8 mouse cellular contexts compared by ENCODE assay signal in the genomic region with DNA sequence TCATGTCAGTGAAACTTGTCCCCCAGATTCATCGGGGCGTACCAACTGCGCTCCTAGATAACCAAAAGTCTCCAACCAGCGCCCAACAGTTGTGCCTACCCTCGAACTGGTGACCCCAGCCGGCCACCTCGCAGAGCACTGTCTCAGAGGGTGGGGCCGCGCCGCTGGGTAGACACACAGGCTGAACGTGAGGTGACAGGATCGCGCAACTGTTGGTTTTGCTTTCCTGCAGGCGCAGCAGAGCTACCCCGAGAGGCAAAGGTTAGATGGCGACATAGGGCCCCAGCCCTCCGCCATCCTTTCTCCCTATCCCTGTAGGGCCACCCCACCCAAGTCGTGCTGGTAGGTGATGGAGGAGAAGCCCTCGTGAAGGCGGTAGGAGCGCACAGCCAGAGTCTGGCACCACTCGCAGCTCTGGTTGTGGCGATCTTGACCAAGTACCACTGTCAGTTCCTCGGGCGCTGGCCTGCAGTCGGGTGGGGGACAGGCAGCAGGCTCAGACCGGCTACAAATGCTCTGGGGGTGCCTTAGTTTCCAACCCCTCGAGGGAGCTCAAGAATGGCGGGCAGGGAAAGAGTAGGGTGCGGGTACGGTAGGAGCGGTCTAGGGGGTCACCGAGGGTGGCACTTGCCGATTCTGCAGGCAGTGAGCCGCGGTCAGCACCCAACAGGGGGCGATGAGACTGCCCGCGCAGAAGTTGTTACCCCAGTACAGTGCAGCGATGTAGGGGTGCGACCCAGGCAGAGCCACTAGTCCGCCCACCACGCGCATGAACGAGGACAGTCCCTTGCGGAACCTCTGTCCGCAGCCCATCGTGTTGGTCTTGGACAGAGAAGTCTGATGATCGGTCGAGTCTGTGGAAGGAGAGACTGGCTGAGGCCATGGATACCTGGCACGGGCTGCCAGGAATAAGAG. TPM values are rescaled to one million over a fixed set of nuclear protein-coding genes. Genes with fewer than 3 reads are reported as not detected.
DNase-seq lines count a peak whose midpoint lies in the region; ATAC-seq lines count a peak whose summit lies in the region.

No protein-coding gene starts in this region.

- H3K27ac ChIP-seq in limb, embryonic 10.5 days: no peak overlapping the region
- H3K27ac ChIP-seq in neural tube, embryonic 15.5 days (replicated peaks): no peak overlapping the region

- 0 out of 2 replicates have a peak overlapping the region, but pooled peaks have one; percentile 32 for H3K9ac ChIP-seq in neural tube, embryonic 15.5 days (replicated peaks)

- peaks cover 22% of the 10 kb centered on the region for H3K4me1 ChIP-seq in limb, embryonic 10.5 days
- peaks cover 24% of the 10 kb centered on the region for H3K4me1 ChIP-seq in neural tube, embryonic 15.5 days

- ATAC-seq in CD4-positive, CD25-positive, alpha-beta regulatory T cell, adult 4 months: no peak
- ATAC-seq in neural tube, embryonic 15.5 days (ENCODE audit: low FRiP score): peak; percentile 36; the same call in 1 of the 2 replicates

- 0 out of 2 replicates have a peak overlapping the region, but pooled peaks have one; percentile 0 for H3K4me3 ChIP-seq in limb, embryonic 10.5 days
- peak overlapping the region; percentile 29; the same call in 1 of the 2 replicates for H3K4me3 ChIP-seq in neural tube, embryonic 15.5 days (replicated peaks)

- DNase-seq in CD4-positive, CD25-positive, alpha-beta regulatory T cell, adult 2 months (ENCODE audit: low read depth, low spot score): peak; percentile 41
- DNase-seq in right cerebral cortex, postnatal 14 days: peak; percentile 14
- DNase-seq in right cerebral cortex, postnatal 25 days: no peak
- no peak for DNase-seq in limb, embryonic 10.5 days (ENCODE audit: low spot score)
- DNase-seq in urinary bladder, adult 18-20 months (ENCODE audit: low spot score in 2 of 2): no peak
- no peak for DNase-seq in frontal cortex, postnatal 36 days (ENCODE audit: low spot score in 2 of 2)

- 27% methylated on average over 51 of the region's 51 CpGs for WGBS in limb, embryonic 10.5 days
- 32% methylated on average over 51 of the region's 51 CpGs for WGBS in neural tube, embryonic 15.5 days

- H3K36me3 ChIP-seq in limb, embryonic 10.5 days: no peaks in the 10 kb centered on the region
- no peaks in the 10 kb centered on the region for H3K36me3 ChIP-seq in neural tube, embryonic 15.5 days

- H3K27me3 ChIP-seq in limb, embryonic 10.5 days (ENCODE audit: low read depth, poor library complexity, severe bottlenecking): peaks cover 65% of the 10 kb centered on the region
- H3K27me3 ChIP-seq in neural tube, embryonic 15.5 days (replicated peaks): peaks cover 46% of the 10 kb centered on the region

- H3K9me3 ChIP-seq in limb, embryonic 10.5 days (replicated peaks): no peaks in the 10 kb centered on the region
- H3K9me3 ChIP-seq in neural tube, embryonic 15.5 days (replicated peaks): no peaks in the 10 kb centered on the region

- peak overlapping the region; percentile 53 for H3K4me2 ChIP-seq in neural tube, embryonic 15.5 days

RNA-seq across cellular contexts. Expression of a gene that starts 5.2 kb away (rescaled TPM):
- polyA plus RNA-seq in CD4-positive, CD25-positive, alpha-beta regulatory T cell, adult 4 months (2017; shearing (Covaris generic)): not detected
- not detected in 2 replicates for polyA plus RNA-seq in limb, embryonic 10.5 days (2016; fragmentation: Nextera tagmentation; extraction: Ambion mirVana)
- 0.50 and 1.4 TPM in 2 replicates for polyA plus RNA-seq in neural tube, embryonic 15.5 days (2015; fragmentation: Nextera tagmentation; extraction: Ambion mirVana)

RNA-seq across cellular contexts. Expression of a gene that starts 6.3 kb away (rescaled TPM):
- not detected for polyA plus RNA-seq in CD4-positive, CD25-positive, alpha-beta regulatory T cell, adult 4 months (2017; shearing (Covaris generic))
- polyA plus RNA-seq in limb, embryonic 10.5 days (2016; fragmentation: Nextera tagmentation; extraction: Ambion mirVana): 0.14 TPM in 1 of 2 replicates, not detected in the other
- polyA plus RNA-seq in neural tube, embryonic 15.5 days (2015; fragmentation: Nextera tagmentation; extraction: Ambion mirVana): 0.18 and 0.47 TPM in 2 replicates

RNA-seq across cellular contexts. Expression of a gene that starts 22.3 kb away (rescaled TPM):
- polyA plus RNA-seq in CD4-positive, CD25-positive, alpha-beta regulatory T cell, adult 4 months (2017; shearing (Covaris generic)): not detected
- polyA plus RNA-seq in limb, embryonic 10.5 days (2016; fragmentation: Nextera tagmentation; extraction: Ambion mirVana): not detected in 2 replicates
- polyA plus RNA-seq in neural tube, embryonic 15.5 days (2015; fragmentation: Nextera tagmentation; extraction: Ambion mirVana): 0.20 TPM in 1 of 2 replicates, not detected in the other

RNA-seq across cellular contexts. Expression of a gene that starts 24.6 kb away (rescaled TPM):
- polyA plus RNA-seq in CD4-positive, CD25-positive, alpha-beta regulatory T cell, adult 4 months (2017; shearing (Covaris generic)): 10 to 100 TPM; 26.4 to 36.7 TPM
- polyA plus RNA-seq in limb, embryonic 10.5 days (2016; fragmentation: Nextera tagmentation; extraction: Ambion mirVana): 63.6 and 71.1 TPM in 2 replicates
- 34.2 and 38.4 TPM in 2 replicates for polyA plus RNA-seq in neural tube, embryonic 15.5 days (2015; fragmentation: Nextera tagmentation; extraction: Ambion mirVana)

RNA-seq across cellular contexts. Expression of a gene that starts 43.8 kb away (rescaled TPM):
- polyA plus RNA-seq in CD4-positive, CD25-positive, alpha-beta regulatory T cell, adult 4 months (2017; shearing (Covaris generic)): not detected
- 0.34 and 0.35 TPM in 2 replicates for polyA plus RNA-seq in limb, embryonic 10.5 days (2016; fragmentation: Nextera tagmentation; extraction: Ambion mirVana)
- polyA plus RNA-seq in neural tube, embryonic 15.5 days (2015; fragmentation: Nextera tagmentation; extraction: Ambion mirVana): 4.2 and 5.8 TPM in 2 replicates

Comparison
In these comparisons a context has a peak if more than half of its experiments do, and no peak if none do; other contexts are left out.
1. DNase-seq: peak in CD4-positive, CD25-positive, alpha-beta regulatory T cell, adult 2 months (single experiment) and right cerebral cortex, postnatal 14 days (single experiment); none in right cerebral cortex, postnatal 25 days (single experiment), limb, embryonic 10.5 days (single experiment), urinary bladder, adult 18-20 months (0 of 2) and frontal cortex, postnatal 36 days (0 of 2).